Mouse (Mus musculus): ENCODE measurements around the gene Scarb1.

Scarb1 gene

DNA sequence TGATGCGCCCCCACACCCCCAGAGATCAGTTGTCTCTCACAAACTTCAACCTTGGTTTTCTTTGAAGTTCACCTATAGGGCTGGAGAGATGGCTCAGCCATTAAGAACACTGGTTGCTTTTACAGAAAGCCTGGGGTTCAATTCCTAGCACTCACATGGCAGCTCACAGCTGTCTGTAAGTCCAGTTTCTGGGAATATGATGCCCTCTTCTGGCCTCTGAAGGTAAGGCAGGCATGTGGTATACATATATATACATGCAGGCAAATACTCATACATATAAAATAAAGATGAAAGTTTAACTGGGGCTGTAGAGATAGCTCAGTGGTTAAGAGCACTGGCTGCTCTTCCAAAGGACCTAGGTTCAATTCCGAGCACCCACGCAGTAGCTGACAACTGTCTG is 105.5 kb downstream of the Scarb1 start:
- no peak for DNase-seq (ENCODE audit: low spot score)

DNA sequence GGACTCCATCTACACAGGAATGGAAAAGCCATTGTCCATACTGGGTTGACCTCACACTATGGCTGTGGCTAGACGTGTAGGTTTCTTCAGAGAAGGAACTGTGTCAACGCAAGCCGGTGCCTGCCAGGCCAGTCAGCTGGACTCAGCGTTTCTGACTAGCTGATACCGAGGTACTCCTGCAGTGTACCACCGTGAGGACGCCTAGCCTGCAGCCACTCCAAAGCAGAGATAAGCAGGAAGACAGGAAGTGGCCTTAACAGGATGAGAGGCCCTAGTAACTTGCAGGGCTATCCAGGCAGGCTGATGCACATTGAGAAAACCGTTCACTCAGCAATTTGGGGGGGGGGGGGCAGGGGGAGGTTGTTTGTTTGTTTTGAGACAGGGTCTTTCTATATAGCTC is 106.5 kb downstream of the Scarb1 start:
- DNase-seq (ENCODE audit: low spot score): no peak

DNA sequence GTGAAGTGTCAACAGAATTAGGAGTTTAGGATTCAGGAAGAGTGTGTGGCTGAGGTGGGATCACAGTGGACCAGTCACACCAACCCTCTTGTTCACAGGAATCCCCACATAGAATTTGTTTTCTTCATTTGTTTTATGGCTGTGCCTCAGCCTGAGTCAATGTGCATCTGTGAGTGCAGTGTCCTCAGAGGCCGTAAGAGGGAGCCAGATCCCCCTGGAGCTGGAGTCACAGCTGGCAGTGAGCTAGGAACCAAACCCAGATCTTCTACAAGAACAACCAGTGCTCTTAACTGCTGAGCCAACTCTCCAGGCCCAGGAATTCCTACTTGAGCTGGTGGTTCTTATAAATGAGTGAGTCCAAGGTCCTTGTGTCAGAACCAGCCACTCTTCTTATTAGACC is 107.4 kb downstream of the Scarb1 start:
- no peak for DNase-seq (ENCODE audit: low spot score)

DNA sequence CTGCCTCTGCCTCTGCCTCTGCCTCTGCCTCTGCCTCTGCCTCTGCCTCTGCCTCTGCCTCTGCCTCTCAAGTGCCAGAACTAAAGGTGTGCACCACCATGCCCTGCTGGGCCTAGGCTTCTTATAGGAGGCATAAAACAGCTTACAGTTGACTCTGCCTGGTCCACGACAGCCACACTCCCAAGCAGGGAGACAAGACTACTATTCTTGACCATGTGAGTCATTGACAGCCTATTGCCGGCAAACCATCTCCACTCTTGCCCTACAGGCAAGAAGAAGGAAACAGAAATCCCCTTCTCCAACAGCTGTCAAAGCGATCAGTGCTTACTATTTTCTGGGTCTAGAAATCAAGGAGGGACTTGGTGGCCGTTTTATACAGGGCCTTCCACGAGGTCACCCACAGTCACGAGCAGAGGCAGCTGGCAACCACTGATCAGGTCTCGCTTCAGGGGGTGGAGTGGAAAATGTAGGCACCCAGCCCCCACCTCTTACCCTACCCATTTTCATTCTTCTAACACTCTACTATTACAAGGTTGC is 108.4 kb downstream of the Scarb1 start:
- DNase-seq (ENCODE audit: low spot score): no peak

DNA sequence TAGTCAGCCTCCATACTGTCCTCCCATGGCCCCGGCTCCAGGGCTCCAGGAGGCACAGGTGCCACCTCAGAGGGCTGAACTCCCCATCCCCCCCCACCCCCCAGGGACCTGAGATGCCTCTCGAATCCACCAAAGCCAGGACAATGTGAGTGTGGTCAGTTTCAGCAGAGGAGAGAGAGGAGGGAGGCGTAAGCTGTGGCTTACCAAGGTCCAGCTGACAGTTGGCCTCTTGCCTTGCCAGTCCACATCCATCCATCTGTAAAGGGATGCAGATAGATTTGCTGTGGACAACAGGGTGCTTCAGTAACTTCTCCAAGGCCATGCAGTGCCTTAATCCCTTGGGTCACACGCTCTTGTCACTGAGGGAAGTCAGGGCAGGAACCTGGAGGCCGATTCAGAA is 110.4 kb downstream of the Scarb1 start:
- DNase-seq (ENCODE audit: low spot score): no peak

DNA sequence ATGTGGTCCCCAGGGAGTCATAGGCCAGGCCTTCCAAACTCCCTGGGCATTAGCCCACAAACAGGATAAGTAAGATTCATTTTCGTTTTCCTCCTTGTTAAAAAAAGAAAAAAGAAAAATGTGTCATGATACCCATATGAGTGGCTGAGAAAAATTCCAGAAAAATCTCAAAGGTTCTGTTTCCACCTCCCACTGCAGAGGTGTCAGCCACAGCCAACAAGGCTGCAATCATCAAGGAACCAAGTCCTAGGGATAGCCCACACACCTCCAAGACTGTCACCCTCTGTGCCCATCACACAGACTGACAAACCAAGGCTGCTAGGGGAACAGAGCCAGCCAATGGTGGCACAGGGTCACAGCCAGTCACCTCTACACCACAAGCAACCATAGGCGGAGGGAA is 111.8 kb downstream of the Scarb1 start:
- DNase-seq (ENCODE audit: low spot score): no peak

DNA sequence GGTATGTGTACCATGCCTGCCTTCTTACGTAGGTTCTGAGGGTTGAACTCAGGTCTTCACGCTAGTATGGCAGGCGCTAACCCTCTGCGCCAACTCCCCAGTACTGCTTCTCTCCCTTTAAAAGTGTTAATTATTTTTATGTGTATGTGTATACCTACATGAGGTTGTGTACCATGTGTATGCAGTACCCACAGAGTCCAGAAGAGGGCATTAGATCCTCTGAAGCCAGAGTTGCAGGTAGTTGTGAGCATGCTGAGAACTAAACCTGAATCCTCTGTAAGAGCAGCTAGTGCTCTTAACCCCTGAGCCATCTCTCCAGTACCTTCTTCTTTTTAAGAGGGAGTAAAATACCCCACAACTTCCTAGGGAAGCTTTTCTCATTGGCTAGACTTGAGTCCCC is 113.2 kb downstream of the Scarb1 start:
- DNase-seq (ENCODE audit: low spot score): no peak
